Mouse (Mus musculus): ENCODE data around the gene Ptpn6.

GRCm38 (mm10) chr6:124757351-124757880 lies 18.9 kb upstream of the Ptpn6 start:
- TF ChIP-seq CTCF (IDR thresholded peaks at IDR 0.05; ENCODE audit: borderline replicate concordance, extremely low read depth, insufficient read depth, insufficient read length) (no peak), POLR2A (IDR thresholded peaks at IDR 0.05; ENCODE audit: borderline replicate concordance, extremely low read depth, insufficient read depth, insufficient read length, poor library complexity, severe bottlenecking) (no peak)
